Mouse (Mus musculus) embryonic stem cell, embryonic (primary cell): ENCODE results near the gene Fsd2.

Experiments
- CTCF ChIA-PET, 4 experiments: fragments of 300-600 bp in 2 of 4; fragments of 350-600 bp in 2 of 4; sonication (Branson Sonifier 250); formaldehyde crosslinking; loops; one replicate each; lab custom pipeline; 2022; ENCODE audit warnings: inconsistent platforms in 2 of 4; lab: Charles Lee
- POLR2A ChIA-PET, 4 experiments: fragments of 300-600 bp in 2 of 4; fragments of 350-600 bp in 2 of 4; sonication (Branson Sonifier 250); formaldehyde crosslinking; loops; one replicate each; lab custom pipeline; 2022; ENCODE audit warnings: antibody characterized with exemption in 4 of 4, inconsistent platforms in 1 of 4; lab: Charles Lee

Fsd2 gene

DNA sequence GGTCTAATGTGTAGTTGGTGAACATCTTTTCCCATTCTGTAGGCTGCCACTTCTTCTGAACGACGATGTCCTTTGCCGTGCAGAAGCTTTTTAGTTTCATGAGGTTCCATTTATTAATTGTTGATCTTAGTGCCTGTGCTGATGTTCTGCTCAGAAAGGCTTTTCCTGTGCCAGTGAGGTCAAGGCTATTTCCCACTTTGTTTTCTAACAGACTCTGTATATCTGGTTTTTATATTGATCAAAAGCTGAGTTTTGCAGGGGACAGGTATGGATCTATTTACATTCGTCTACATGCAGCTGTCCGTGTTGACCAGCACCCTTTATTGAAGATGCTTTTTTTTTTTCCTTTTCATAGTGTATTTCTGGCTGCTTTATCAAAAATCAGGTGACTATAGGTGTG lies 12.6 kb upstream of the Fsd2 start:
- POLR2A ChIA-PET = interaction anchor here in 2 of 4 experiments (0.7 to 1.7 kb wide), 7 partner anchors 9 to 235 kb away, joined by 3 to 4 read pairs (median 3); no protein-coding TSS in a partner anchor

GRCm38 (mm10) chr7:81578413-81578812 lies 11.7 kb upstream of the Fsd2 start:
- CTCF ChIA-PET = interaction anchor here in 1 of 4 experiments (0.5 kb wide), 1 partner anchor 694 kb away, joined by 4 read pairs; no protein-coding TSS in a partner anchor
- POLR2A ChIA-PET = interaction anchor here in 2 of 4 experiments (0.7 to 1.7 kb wide), 7 partner anchors 8 to 479 kb away, joined by 3 to 4 read pairs (median 3); no protein-coding TSS in a partner anchor

More for the DNA sequence above, 12.6 kb upstream of the Fsd2 start:
- CTCF ChIA-PET = no interaction called here

- CTCF ChIA-PET = interaction anchor here in 1 of 4 experiments (0.5 kb wide), 1 partner anchor 694 kb away, joined by 4 read pairs; no protein-coding TSS in a partner anchor
- POLR2A ChIA-PET = interaction anchor here in 2 of 4 experiments (0.8 to 1.1 kb wide), 2 partner anchors 8 to 478 kb away, joined by 3 read pairs; no protein-coding TSS in a partner anchor
Observed at GRCm38 (mm10) chr7:81577872-81578271, 11.1 kb upstream of the Fsd2 start.

- ChIA-PET CTCF (no interaction called here), POLR2A (interaction anchor here in 1 of 4 experiments (0.5 to 1.9 kb wide), 2 partner anchors 23 to 55 kb away, joined by 3 to 5 read pairs; no protein-coding TSS in a partner anchor)
Observed at GRCm38 (mm10) chr7:81575606-81576005, 8.9 kb upstream of the Fsd2 start.

- ChIA-PET POLR2A (interaction anchor here (0.6 to 4.0 kb wide), 25 partner anchors 11 to 1812 kb away, joined by 3 to 12 read pairs (median 4); partner anchors contain the start of genes Ramac (in 2 of the 4), Cpeb1 (in 1 of the 4) and Rps17 (in 1 of the 4)), CTCF (interaction anchor here (0.6 to 1.6 kb wide), 5 partner anchors 36 to 1462 kb away, joined by 3 to 4 read pairs (median 3); partner anchors contain the start of gene Ramac (in 1 of the 4))
Observed at GRCm38 (mm10) chr7:81573821-81574220, 7.1 kb upstream of the Fsd2 start.

- ChIA-PET CTCF (interaction anchor here (0.6 to 1.6 kb wide), 5 partner anchors 11 to 1463 kb away, joined by 3 to 4 read pairs (median 3); no protein-coding TSS in a partner anchor), POLR2A (interaction anchor here in 3 of 4 experiments (0.6 to 4.0 kb wide), 25 partner anchors 12 to 1722 kb away, joined by 3 to 16 read pairs (median 4); partner anchors contain the start of genes Ramac (in 2 of the 3) and Rps17 (in 1 of the 3))
Observed at GRCm38 (mm10) chr7:81573397-81573796, 6.7 kb upstream of the Fsd2 start.

DNA sequence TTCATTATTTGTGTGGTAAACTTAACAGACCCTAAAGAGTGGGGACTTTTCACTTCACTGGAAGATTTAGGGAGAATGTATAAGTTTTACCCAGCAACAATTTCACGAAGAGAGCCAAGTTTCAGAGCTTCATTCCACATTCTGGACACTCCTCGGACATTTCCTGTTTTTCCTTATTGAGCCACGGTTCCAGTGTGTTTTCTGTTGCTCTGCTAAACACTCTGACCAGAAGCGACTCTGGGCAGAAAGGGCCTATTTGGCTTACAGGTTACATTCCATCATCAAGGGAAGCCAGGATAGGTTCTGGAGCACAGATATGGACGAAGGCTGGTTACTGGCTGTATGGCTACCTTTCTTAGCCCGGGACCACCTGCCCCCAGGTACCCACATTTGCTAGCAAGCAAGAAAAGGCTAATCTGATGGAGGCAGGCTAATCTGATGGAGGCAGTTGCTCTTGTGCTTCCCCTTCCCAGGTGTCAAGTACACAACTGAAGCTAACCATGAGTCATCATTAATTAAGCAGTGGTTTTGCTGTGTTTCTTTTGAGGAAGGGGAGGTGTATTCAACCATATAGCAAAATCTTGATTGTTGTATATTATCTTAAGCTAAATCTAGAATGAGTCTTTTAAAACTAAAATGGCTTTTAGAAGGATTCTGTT lies 6.0 kb upstream of the Fsd2 start:
- ChIA-PET CTCF (interaction anchor here (0.6 to 1.6 kb wide), 4 partner anchors 12 to 514 kb away, joined by 3 read pairs; no protein-coding TSS in a partner anchor), POLR2A (interaction anchor here in 3 of 4 experiments (0.7 to 4.0 kb wide), 23 partner anchors 10 to 229 kb away, joined by 3 to 16 read pairs (median 5); partner anchors contain the start of genes Ramac (in 2 of the 3) and Rps17 (in 2 of the 3))

DNA sequence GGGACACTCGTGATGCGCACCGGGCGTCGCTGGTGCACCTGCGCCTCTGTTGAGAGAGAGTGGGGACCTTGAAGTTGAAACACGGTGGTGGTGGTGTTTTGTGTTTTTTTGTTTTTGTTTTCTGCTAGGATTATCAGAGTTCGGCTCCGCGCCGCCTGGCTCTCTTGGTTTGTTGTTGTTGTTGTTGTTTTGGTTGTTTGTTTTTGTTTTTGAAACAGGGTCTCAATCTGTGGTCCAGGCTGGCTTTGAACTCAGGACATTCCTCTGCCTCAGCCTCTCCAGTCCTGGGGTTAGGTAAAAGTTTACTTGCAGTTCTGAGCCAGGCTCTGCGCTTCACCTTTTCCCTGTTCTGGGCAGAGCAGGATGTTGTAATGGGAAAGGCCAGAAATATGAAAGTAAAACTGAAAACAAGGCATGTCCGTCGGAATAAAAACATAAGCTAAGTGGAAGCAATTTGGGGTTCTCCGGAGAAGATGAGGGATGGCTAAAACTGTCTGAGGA lies 5.2 kb upstream of the Fsd2 start:
- POLR2A ChIA-PET = interaction anchor here (0.5 to 4.0 kb wide), 36 partner anchors 9 to 435 kb away, joined by 3 to 25 read pairs (median 6); partner anchors contain the start of genes Rps17 (in 3 of the 4) and Ramac (in 2 of the 4)
- CTCF ChIA-PET = interaction anchor here in 3 of 4 experiments (0.7 to 1.6 kb wide), 7 partner anchors 31 to 513 kb away, joined by 3 to 5 read pairs (median 3); no protein-coding TSS in a partner anchor

- POLR2A ChIA-PET = interaction anchor here (0.5 to 4.0 kb wide), 68 partner anchors 8 to 1702 kb away, joined by 3 to 25 read pairs (median 4); partner anchors contain the start of genes Rps17 (in 3 of the 4), Ramac (in 2 of the 4), Cpeb1 (in 1 of the 4) and Sec11a (in 1 of the 4)
- CTCF ChIA-PET = interaction anchor here in 2 of 4 experiments (0.6 to 1.8 kb wide), 15 partner anchors 13 to 228 kb away, joined by 3 to 6 read pairs (median 4); partner anchors contain the start of gene Cpeb1 (in 2 of the 2)
Observed at GRCm38 (mm10) chr7:81571108-81571940, 4.6 kb upstream of the Fsd2 start, which contains the start of gene Whamm. Whamm (plus strand) TSS chr7:81571266.

- POLR2A ChIA-PET = interaction anchor here in 3 of 4 experiments (0.5 to 4.0 kb wide), 65 partner anchors 8 to 1701 kb away, joined by 3 to 25 read pairs (median 4); partner anchors contain the start of genes Rps17 (in 3 of the 3), Ramac (in 2 of the 3), Cpeb1 (in 1 of the 3) and Sec11a (in 1 of the 3)
- CTCF ChIA-PET = interaction anchor here in 2 of 4 experiments (0.6 to 1.8 kb wide), 13 partner anchors 13 to 227 kb away, joined by 3 to 6 read pairs (median 4); partner anchors contain the start of gene Cpeb1 (in 2 of the 2)
Observed at GRCm38 (mm10) chr7:81570752-81571107, 4.0 kb upstream of the Fsd2 start.

- ChIA-PET CTCF (interaction anchor here in 3 of 4 experiments (0.7 to 1.8 kb wide), 7 partner anchors 12 to 1169 kb away, joined by 3 to 6 read pairs (median 4); partner anchors contain the start of gene Cpeb1 (in 1 of the 3)), POLR2A (interaction anchor here (0.6 to 3.7 kb wide), 36 partner anchors 8 to 664 kb away, joined by 3 to 25 read pairs (median 5); partner anchors contain the start of genes Cpeb1 (in 1 of the 4), Ramac (in 1 of the 4) and Rps17 (in 1 of the 4))
Observed at GRCm38 (mm10) chr7:81570271-81570670, 3.5 kb upstream of the Fsd2 start.

DNA sequence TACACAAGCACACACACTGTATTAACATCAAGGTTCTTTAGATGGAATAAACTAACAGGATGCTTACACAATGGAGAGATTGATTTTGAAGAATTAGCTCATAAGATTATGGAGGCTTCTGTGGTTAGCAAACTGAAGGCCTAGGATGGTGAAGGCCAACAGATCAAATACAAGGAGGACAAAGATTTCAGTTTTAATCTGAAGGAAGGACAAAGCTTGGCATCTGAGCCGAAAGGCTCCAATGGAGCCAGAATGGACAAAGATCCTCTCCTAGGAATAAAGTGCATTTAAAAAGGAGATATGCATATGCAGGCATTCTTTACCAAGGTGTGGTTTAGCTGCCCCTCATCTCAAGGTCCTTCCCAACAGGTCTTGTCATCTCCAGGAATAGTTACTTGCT lies 3.1 kb upstream of the Fsd2 start:
- ChIA-PET POLR2A (interaction anchor here in 3 of 4 experiments (0.6 to 3.7 kb wide), 21 partner anchors 9 to 664 kb away, joined by 3 to 25 read pairs (median 6); partner anchors contain the start of genes Ramac (in 1 of the 3) and Rps17 (in 1 of the 3)), CTCF (interaction anchor here in 2 of 4 experiments (0.7 to 1.8 kb wide), 3 partner anchors 14 to 1169 kb away, joined by 3 to 5 read pairs (median 4); no protein-coding TSS in a partner anchor)

DNA sequence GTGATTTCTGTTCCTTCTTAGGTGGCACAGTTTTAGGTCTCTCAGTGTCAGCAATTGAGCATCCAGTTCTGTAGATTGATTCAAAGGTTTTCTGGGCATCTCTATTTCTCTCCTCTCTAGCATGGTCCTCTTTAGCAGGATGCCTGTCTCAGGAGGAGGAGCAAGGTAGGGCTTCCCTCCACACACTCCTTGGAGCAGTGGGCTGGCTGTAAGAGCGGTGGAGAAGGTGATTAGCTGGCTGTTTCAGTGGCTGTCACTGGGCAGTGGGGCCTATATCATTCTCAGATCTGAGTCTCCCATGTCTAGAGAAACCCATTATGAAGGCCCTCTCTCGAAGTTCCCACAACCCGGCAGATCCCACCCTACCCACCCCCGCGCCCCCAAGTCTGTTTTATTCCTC lies 652 bp upstream of the Fsd2 start:
- ChIA-PET POLR2A (no interaction called here), CTCF (interaction anchor here in 1 of 4 experiments (0.5 to 1.4 kb wide), 4 partner anchors 13 to 862 kb away, joined by 3 to 5 read pairs (median 4); no protein-coding TSS in a partner anchor)

DNA sequence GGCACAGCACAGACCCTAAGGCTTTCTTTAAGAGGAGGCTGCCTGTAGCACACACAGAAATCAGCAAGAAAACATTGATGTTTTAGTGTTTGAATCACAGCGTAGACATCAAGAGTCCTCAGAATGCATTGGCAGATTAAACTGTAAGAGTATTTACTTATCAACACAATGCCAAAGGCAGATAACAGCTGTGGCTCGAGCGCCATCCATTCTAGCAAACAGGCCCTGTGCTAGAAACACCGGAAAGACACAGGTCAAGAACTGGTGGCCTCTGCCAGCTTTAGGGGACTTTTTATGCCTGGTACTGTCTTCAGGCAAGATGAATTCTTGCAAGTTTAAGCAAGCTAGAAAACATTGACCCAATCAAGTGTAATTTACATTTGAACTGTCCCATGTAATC lies 412 bp downstream of the Fsd2 start:
- CTCF ChIA-PET = interaction anchor here in 1 of 4 experiments (1.0 to 1.4 kb wide), 2 partner anchors 12 to 15 kb away, joined by 3 to 4 read pairs; no protein-coding TSS in a partner anchor
- POLR2A ChIA-PET = interaction anchor here in 2 of 4 experiments (0.6 to 2.0 kb wide), 5 partner anchors 13 to 221 kb away, joined by 3 to 5 read pairs (median 4); partner anchors contain the start of gene Rps17 (in 1 of the 2)

- ChIA-PET POLR2A (interaction anchor here in 3 of 4 experiments (1.2 to 2.0 kb wide), 6 partner anchors 14 to 220 kb away, joined by 4 to 5 read pairs (median 4); partner anchors contain the start of gene Rps17 (in 1 of the 3)), CTCF (interaction anchor here in 2 of 4 experiments (0.5 to 0.7 kb wide), 2 partner anchors 17 to 677 kb away, joined by 3 read pairs; no protein-coding TSS in a partner anchor)
Observed at GRCm38 (mm10) chr7:81565381-81566055, 1.2 kb downstream of the Fsd2 start.
